Mouse (Mus musculus): ENCODE results near the gene Hmg20a.
A peak's percentile ranks its signal among the peaks of the same experiment; 100 is the strongest.

Hmg20a gene

DNA sequence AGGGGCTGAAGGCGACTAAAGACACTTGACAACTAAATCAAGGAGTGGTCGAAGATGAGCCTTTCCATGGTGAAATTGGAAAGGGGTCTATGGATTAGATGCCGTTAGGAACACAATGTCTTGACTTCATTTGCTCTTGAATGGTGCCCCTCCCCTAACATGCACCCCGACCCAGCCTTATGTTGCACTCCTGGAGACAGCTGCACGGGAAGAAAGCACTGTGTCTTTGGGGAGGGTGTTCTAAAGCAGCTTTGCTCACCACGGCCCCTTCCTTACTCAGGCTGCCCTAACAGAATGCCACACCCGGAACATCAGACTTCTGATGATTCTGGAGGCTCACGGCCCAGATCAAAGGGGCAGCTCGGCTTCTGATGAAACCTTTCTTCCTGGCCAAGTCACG lies 103.9 kb downstream of the Hmg20a start:
- DNase-seq (ENCODE audit: low read depth, low spot score) = peak; percentile 73

DNA sequence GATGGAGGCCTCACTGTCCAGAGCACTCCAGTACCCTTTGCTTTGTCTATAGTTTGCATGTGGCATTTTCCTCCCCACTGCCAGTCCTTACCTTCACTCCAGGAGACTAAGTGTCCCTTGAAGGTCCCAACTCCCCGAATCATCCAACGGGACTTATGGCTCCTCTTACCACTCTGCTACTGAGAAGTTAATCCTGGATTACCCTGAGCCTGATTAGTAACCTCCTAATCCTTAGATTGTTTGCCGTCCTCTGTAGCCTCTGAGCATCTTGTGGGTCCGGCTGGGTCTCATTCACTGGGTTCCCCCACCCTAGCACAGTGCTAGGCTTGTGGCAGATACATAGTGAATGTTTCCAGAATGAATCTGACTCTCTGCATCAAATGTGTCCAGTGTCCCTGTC lies 109.5 kb downstream of the Hmg20a start:
- no peak for DNase-seq (ENCODE audit: low read depth, low spot score)

DNA sequence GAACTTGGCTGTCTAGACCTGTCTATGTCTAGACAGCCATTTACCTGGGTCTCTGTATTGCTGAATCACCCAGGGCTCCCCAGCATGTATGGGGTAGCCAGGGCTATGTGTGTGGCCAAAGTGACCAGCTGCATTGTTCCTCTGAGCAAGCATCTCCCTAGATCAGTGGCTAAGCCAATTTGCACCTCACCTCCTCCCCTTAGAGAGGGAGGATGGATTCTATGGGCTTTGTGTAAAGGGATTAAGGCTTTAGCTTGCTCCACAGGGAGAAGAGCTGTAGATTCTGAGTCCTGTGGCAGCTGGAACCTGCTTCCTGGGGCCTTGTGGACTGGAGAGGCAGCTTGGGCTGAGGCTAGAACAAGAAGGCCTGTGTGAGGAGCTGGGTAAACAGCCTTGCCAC lies 113.6 kb downstream of the Hmg20a start:
- no peak for DNase-seq (ENCODE audit: low read depth, low spot score)

DNA sequence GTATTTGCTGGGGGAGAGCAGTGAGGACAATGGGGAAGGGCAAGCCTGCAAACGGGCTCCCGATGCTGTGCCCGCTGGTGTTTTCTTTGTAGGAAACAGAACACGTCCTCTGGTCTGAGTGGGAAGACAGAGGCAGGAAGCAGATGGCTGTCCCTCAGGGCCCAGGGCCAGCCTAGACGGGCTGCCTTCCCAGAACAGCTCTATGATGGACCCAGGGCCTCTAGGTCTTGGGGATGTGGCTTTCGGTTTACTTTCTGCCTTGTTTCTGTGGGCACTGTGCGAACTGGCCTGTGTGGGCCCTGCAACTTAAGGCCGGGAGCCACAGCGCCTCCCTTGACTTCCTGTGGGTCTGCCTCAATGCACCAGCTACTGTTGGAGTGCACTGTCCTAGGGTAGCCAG lies 115.5 kb downstream of the Hmg20a start:
- DNase-seq (ENCODE audit: low read depth, low spot score) = no peak

DNA sequence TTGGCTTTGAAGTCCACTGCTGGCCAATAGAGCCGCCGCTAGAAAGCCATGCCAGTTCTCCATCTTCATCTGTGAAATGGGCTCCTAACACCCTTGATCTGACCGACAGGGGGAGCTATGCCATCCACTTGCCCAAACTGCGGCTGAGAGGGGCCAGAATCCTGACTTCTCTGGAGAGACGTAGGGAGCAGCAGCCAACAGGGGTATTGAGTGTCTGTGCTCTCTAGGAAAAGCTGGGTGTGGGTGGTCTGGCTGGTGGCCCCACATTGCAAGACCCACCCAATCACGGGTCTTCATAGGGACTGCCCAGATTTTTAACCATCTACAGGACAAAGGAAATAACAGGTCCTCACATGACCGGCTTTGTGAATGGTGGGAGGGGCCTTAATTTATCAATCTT lies 116.3 kb downstream of the Hmg20a start:
- DNase-seq (ENCODE audit: low read depth, low spot score) = peak; percentile 97

DNA sequence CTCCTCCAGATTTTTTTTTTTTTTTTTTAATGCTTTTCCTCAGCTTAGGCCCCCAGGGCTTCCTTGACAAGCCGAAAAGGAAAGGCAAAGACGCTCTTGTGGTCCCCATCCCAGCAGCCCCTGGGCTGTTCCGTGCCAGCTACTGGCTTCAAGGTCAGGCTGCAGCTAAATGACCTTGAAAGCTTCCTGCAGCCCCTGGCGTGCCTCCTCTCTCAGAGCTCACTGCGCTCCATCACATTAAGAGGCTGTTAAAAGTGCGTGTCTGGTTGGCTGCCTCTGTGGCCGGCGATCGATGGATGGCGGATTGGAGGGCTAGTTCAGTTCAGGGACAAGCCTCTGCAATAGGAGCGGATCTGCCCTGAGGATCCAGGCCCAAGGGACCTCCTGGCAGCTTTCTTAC lies 117.0 kb downstream of the Hmg20a start:
- DNase-seq (ENCODE audit: low read depth, low spot score) = peak; percentile 93

DNA sequence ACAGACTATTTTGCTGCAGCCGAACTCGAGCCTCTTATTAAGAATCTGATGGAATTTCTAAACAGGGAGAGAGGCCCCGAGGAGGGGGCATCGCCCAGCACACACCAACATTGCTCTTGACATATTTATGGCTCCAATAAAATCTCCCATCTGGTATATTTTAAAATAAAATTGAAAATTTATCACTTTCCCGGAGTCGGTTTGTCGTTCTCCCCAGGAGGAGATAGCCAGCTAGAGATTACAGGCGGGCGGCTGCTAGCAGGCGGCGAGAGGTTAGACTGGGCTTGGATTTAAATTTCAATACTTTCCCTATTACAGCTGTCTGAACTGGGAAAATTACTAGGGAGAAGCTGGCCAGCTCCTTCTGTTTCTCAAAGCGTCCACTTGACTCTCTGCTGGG lies 121.6 kb downstream of the Hmg20a start:
- DNase-seq (ENCODE audit: low read depth, low spot score) = no peak

DNA sequence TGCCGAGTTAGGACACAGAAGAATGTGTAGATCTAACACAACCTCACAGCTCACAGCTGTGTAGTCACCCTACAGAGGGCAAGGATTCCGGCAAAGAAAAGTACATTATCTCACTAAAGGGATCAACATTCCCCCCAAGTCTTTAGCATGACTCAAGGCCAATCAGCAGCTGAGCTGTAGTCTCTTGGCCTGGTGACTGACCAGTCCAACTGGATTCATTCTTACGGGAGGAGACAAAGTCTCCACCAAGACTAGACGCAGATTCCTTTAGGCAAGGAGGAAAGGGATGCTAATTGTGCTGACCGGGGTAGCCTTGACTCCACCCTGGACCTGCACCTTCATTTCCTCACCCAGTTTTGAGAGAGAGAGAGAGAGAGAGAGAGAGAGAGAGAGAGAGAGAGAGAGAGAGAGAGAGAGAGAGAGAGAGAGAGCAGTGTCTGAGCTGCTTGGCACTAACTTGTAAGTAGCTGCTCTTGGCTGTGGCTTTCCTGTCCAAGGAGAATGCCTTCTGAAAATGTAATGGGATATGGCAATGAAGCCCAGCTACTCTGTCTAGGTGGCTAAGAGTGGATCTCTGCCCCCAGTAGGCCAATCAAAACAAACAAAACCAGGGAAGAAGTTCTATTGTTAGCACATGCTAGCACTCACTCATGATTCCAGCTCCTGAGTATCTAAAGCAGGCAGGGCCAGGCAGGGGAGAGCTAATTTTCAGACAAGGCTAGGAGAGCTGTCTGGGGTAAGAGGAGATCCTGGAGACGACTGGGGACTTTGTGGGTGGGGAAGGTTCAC lies 126.5 kb downstream of the Hmg20a start:
- no peak for DNase-seq (ENCODE audit: low read depth, low spot score)

Data from ZHBTc4 (cell line).